Mouse (Mus musculus) liver, adult 2 months (tissue): ENCODE results near the gene Pik3r6.

Source experiments
- CTCF ChIP-seq: fragments of 200-500 bp; IDR thresholded peaks from 2 replicates; pipeline ENCODE4 v1.5.1; 2011; ENCODE audit warnings: low read depth, low read length, control low read depth
- POLR2A ChIP-seq: fragments of 200-500 bp; IDR thresholded peaks from 2 replicates; pipeline ENCODE4 v1.6.1; 2011; ENCODE audit warnings: low read length, control low read depth; ENCODE audit not compliant: insufficient read depth; ENCODE audit errors: extremely low read depth

DNA sequence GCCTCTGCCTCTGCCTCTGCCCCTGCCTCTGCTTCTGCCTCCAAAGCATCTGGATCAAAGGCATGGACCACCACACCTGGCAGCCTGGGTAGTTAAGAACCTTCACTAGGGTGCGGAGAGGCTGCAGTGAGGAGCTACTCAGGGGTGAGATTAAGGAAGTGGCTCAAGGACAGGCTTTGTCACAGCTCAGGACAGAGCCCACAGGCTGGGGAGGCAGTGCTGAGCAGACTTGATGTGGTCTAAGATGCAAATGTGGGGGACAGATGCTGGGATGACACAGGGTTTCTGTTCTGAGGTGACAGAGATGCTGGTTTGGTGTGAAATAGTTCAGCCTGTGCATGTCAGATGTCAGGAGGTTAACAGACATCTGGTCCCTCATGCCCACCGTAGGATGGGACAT lies 411 bp upstream of the Pik3r6 start:
- TF ChIP-seq CTCF (no peak), POLR2A (no peak)
